Mouse (Mus musculus) olfactory bulb, adult 2 months (tissue): Measurements from ENCODE around the gene Lcn2.

Experiments
- CTCF ChIP-seq: fragments of 200-500 bp; IDR thresholded peaks from 2 replicates; pipeline ENCODE4 v1.5.1; 2012; ENCODE audit warnings: low read depth, mild to moderate bottlenecking, low read length, moderate library complexity; ENCODE audit not compliant: insufficient read depth
- POLR2A ChIP-seq: fragments of 200-500 bp; IDR thresholded peaks from 2 replicates; pipeline ENCODE4 v1.6.1; 2012; ENCODE audit warnings: mild to moderate bottlenecking, low read depth, low read length, moderate library complexity; ENCODE audit not compliant: insufficient read depth

DNA sequence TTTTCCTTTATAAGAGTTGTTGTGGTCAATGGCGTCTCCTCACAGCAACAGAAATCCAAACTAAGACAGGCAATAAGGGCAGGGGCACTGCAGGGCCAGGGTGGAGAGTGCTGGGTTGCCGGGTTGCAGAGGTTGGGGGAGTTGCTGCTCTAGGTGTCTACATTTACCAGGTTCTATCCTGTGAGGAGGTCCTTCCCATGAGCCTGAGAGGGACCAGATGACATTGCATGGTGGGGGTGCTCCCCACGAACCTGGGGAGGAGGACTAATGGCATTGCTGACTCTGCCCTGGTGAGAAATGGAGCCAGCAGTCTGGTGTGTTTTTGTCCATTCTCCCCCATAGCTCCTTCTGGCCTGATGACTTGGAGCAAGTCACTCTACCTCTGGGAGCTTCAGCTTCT is 30.3 kb downstream of the Lcn2 start:
- TF ChIP-seq CTCF: no peak
- no peak for TF ChIP-seq POLR2A
